Mouse (Mus musculus) kidney, embryonic 16.5 days (tissue): ENCODE results near the gene Ess2. TPM values are rescaled to one million over a fixed set of nuclear protein-coding genes. Genes with fewer than 3 reads are reported as not detected.
A peak's percentile ranks its signal among the peaks of the same experiment; 100 is the strongest.

Experiments
- ATAC-seq: fragments of 200-750 bp; cut with Nextera tagmentation; 2 replicates; pipeline ENCODE4 v1.8.0; 2017; ENCODE audit warnings: moderate TSS enrichment; ENCODE audit not compliant: low FRiP score, low TSS enrichment
- H3K27ac ChIP-seq: fragments of 300-500 bp; sonication (generic); 2 replicates; pipeline ENCODE4 v1.5.1; 2014; ENCODE audit warnings: low read length
- H3K27me3 ChIP-seq: fragments of 300-500 bp; sonication (generic); 2 replicates; pipeline ENCODE4 v1.6.1; 2014; ENCODE audit warnings: low read length, control low read depth, mixed read lengths; ENCODE audit not compliant: insufficient read depth
- H3K36me3 ChIP-seq: fragments of 300-500 bp; sonication (generic); 2 replicates; pipeline ENCODE4 v1.6.1; 2014; ENCODE audit warnings: low read length, control low read depth, mixed read lengths; ENCODE audit not compliant: insufficient read depth
- H3K4me1 ChIP-seq: fragments of 300-500 bp; sonication (generic); 2 replicates; pipeline ENCODE4 v1.6.1; 2014; ENCODE audit warnings: low read length, control low read depth, mixed read lengths; ENCODE audit not compliant: insufficient read depth
- H3K4me2 ChIP-seq: fragments of 300-500 bp; sonication (generic); replicated peaks from 2 replicates; pipeline ENCODE4 v1.6.1; 2014; ENCODE audit warnings: low read depth, low read length
- H3K4me3 ChIP-seq: fragments of 300-500 bp; sonication (generic); 2 replicates; pipeline ENCODE4 v1.5.1; 2014; ENCODE audit warnings: mild to moderate bottlenecking, low read length
- H3K9ac ChIP-seq: fragments of 300-500 bp; sonication (generic); replicated peaks from 2 replicates; pipeline ENCODE4 v1.6.1; 2014; ENCODE audit warnings: low read length
- H3K9me3 ChIP-seq: fragments of 300-500 bp; sonication (generic); 2 replicates; pipeline ENCODE4 v1.6.1; 2016; ENCODE audit warnings: low read length, control low read depth
- WGBS: fragments of 180-500 bp; shearing (Covaris S2); extraction: QIAGEN DNeasy Blood & Tissue Kit; methylation state at CpG from one replicate; pipeline ENCODE4 v1.1.7; 2014; 5-methylcytosine and 5-hydroxymethylcytosine counted together
- polyA plus RNA-seq: library from polyadenylated mRNA; unstranded; fragments of >200 nt; fragmentation: Nextera tagmentation; extraction: Ambion mirVana; gene quantifications from 2 replicates; pipeline ENCODE4 v1.2.1, GENCODE M21; 2015

The Ess2 gene
- polyA plus RNA-seq, 1 experiment from 2014 or later = 40.7 TPM

- no peaks in the 10 kb centered on the region for H3K9me3 ChIP-seq
Observed at GRCm38 (mm10) chr16:17936776-17937175, 25.6 kb upstream of the Ess2 start.

GRCm38 (mm10) chr16:17934445-17934910, 23.3 kb upstream of the Ess2 start:
- 59% methylated on average over 3 of the region's 3 CpGs for WGBS
- H3K9ac ChIP-seq = no peak overlapping the region
- ATAC-seq = no peak
- no peak overlapping the region for H3K4me2 ChIP-seq
- H3K4me1 ChIP-seq = no peaks in the 10 kb centered on the region
- H3K36me3 ChIP-seq = no peaks in the 10 kb centered on the region
- H3K27ac ChIP-seq = no peak overlapping the region
- no peak overlapping the region for H3K4me3 ChIP-seq
- H3K27me3 ChIP-seq = 0 out of 2 replicates have a peak, but pooled peaks cover 4% of the 10 kb centered on the region
- H3K9me3 ChIP-seq = no peaks in the 10 kb centered on the region

More at GRCm38 (mm10) chr16:17936776-17937175, 25.6 kb upstream of the Ess2 start:
- H3K4me2 ChIP-seq = no peak overlapping the region
- H3K9ac ChIP-seq = no peak overlapping the region
- 73% methylated on average over 10 of the region's 10 CpGs for WGBS
- H3K4me3 ChIP-seq = no peak overlapping the region
- no peaks in the 10 kb centered on the region for H3K36me3 ChIP-seq
- H3K27me3 ChIP-seq = 0 out of 2 replicates have a peak, but pooled peaks cover 4% of the 10 kb centered on the region
- H3K27ac ChIP-seq = no peak overlapping the region
- ATAC-seq = no peak
- H3K4me1 ChIP-seq = no peaks in the 10 kb centered on the region

- Histone ChIP-seq H3K27ac (no peak overlapping the region), H3K27me3 (0 out of 2 replicates have a peak, but pooled peaks cover 4% of the 10 kb centered on the region), H3K9ac (no peak overlapping the region), H3K36me3 (no peaks in the 10 kb centered on the region), H3K4me3 (no peak overlapping the region), H3K9me3 (no peaks in the 10 kb centered on the region), H3K4me1 (0 out of 2 replicates have a peak, but pooled peaks cover 1% of the 10 kb centered on the region), H3K4me2 (no peak overlapping the region)
- no peak for ATAC-seq
- whole genome bisulfite sequencing = 70% methylated on average over 9 of the region's 9 CpGs
Observed at GRCm38 (mm10) chr16:17933594-17934444, 22.7 kb upstream of the Ess2 start.

GRCm38 (mm10) chr16:17931906-17932460, 20.8 kb upstream of the Ess2 start:
- Histone ChIP-seq H3K4me3 (no peak overlapping the region), H3K9ac (no peak overlapping the region), H3K36me3 (no peaks in the 10 kb centered on the region), H3K27ac (no peak overlapping the region), H3K4me2 (no peak overlapping the region), H3K9me3 (no peaks in the 10 kb centered on the region), H3K27me3 (0 out of 2 replicates have a peak, but pooled peaks cover 4% of the 10 kb centered on the region), H3K4me1 (peaks cover 6% of the 10 kb centered on the region)
- ATAC-seq = no peak
- 70% methylated on average over 5 of the region's 5 CpGs for WGBS

- Histone ChIP-seq H3K27ac (no peak overlapping the region), H3K9me3 (no peaks in the 10 kb centered on the region), H3K9ac (no peak overlapping the region), H3K4me2 (no peak overlapping the region), H3K36me3 (peaks cover 9% of the 10 kb centered on the region), H3K27me3 (no peaks in the 10 kb centered on the region), H3K4me3 (no peak overlapping the region), H3K4me1 (peaks cover 11% of the 10 kb centered on the region)
- ATAC-seq = no peak
- WGBS = 86% methylated on average over 2 of the region's 2 CpGs
Observed at GRCm38 (mm10) chr16:17929631-17930030, 18.5 kb upstream of the Ess2 start.

- Histone ChIP-seq H3K4me3 (no peak overlapping the region), H3K4me1 (peaks cover 11% of the 10 kb centered on the region), H3K4me2 (no peak overlapping the region), H3K9me3 (no peaks in the 10 kb centered on the region), H3K27ac (peak overlapping the region; percentile 95; the same call in 1 of the 2 replicates), H3K9ac (peak overlapping the region; percentile 83; the same call in 1 of the 2 replicates), H3K27me3 (no peaks in the 10 kb centered on the region), H3K36me3 (peaks cover 11% of the 10 kb centered on the region)
- ATAC-seq = no peak
- 16% methylated on average over 2 of the region's 2 CpGs for WGBS
Observed at GRCm38 (mm10) chr16:17929211-17929610, 18.1 kb upstream of the Ess2 start.

GRCm38 (mm10) chr16:17928627-17929104, 17.5 kb upstream of the Ess2 start:
- Histone ChIP-seq H3K4me3 (peak overlapping the region; percentile 72), H3K4me1 (peaks cover 11% of the 10 kb centered on the region), H3K27me3 (no peaks in the 10 kb centered on the region), H3K9ac (peak overlapping the region; percentile 83), H3K9me3 (no peaks in the 10 kb centered on the region), H3K36me3 (peaks cover 11% of the 10 kb centered on the region), H3K4me2 (peak overlapping the region; percentile 99), H3K27ac (peak overlapping the region; percentile 95)
- ATAC-seq = peak; percentile 67
- 0% methylated on average over 9 of the region's 9 CpGs for WGBS

- Histone ChIP-seq H3K9me3 (no peaks in the 10 kb centered on the region), H3K4me3 (peak within 1 kb of the TSS; percentile 72), H3K9ac (peak within 1 kb of the TSS; percentile 83), H3K36me3 (peaks cover 11% of the 10 kb centered on the region), H3K4me1 (peaks cover 11% of the 10 kb centered on the region), H3K27me3 (no peaks in the 10 kb centered on the region), H3K4me2 (peak within 1 kb of the TSS; percentile 99), H3K27ac (peak within 1 kb of the TSS; percentile 95)
- under 1% methylated on average over 46 of the region's 47 CpGs for WGBS
- peak; percentile 74 for ATAC-seq
Observed at GRCm38 (mm10) chr16:17928087-17928580, 17.0 kb upstream of the Ess2 start, which contains the start of gene Slc25a1. Gene Slc25a1 (minus strand): TSS chr16:17928219.

GRCm38 (mm10) chr16:17927351-17928082, 16.4 kb upstream of the Ess2 start:
- no peaks in the 10 kb centered on the region for H3K27me3 ChIP-seq
- no peaks in the 10 kb centered on the region for H3K9me3 ChIP-seq
- peak overlapping the region; percentile 72 for H3K4me3 ChIP-seq
- peak overlapping the region; percentile 83 for H3K9ac ChIP-seq
- ATAC-seq = peak; percentile 53
- peaks cover 11% of the 10 kb centered on the region for H3K36me3 ChIP-seq
- peak overlapping the region; percentile 99 for H3K4me2 ChIP-seq
- peak overlapping the region; percentile 95 for H3K27ac ChIP-seq
- H3K4me1 ChIP-seq = peaks cover 15% of the 10 kb centered on the region
- WGBS = under 1% methylated on average over 71 of the region's 72 CpGs
